ENCODE assay signal across 38 mouse cellular contexts in the genomic region with DNA sequence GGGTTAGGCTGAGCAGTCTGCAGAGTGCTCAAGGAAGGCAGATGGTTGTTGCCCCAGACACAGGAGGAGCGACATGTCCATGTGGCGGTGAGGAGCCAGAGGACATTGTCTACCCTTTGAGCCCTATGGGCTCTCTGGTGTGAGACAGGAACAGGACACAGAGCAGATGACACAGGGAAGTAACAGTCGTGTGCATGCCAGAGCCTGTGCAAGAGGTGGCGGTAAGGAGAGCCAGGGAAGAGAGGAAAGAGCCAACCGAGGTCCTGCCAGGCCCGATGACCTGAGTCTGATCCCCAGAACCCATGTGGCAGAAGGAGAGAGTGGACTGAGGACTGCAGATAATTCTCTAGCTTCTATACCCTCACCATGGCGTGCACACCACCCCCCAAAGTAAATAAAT. TPM values are rescaled to one million over a fixed set of nuclear protein-coding genes. Genes with fewer than 3 reads are reported as not detected.
"Had no signal": no experiment of that assay in that cellular context is flagged by ENCODE, and none has a peak within 500 bp of the region (broad histone marks: within the 10 kb centered on the region; RNA-seq: fewer than 3 reads in every experiment).

No protein-coding gene starts in this region.

- H3K27me3 ChIP-seq: heart, embryonic 12.5 days; hindbrain, embryonic 12.5 days; intestine, embryonic 15.5 days had no signal

- H3K9ac ChIP-seq: heart, embryonic 12.5 days; hindbrain, embryonic 12.5 days; hindbrain, embryonic 14.5 days; intestine, embryonic 15.5 days; limb, embryonic 12.5 days; liver, embryonic 13.5 days; liver, embryonic 15.5 days; liver, postnatal 0 days had no signal

- H3K4me3 ChIP-seq: heart, adult 2 months; heart, embryonic 10.5 days; heart, embryonic 12.5 days; hindbrain, embryonic 10.5 days; hindbrain, embryonic 12.5 days; intestine, embryonic 15.5 days; layer of hippocampus, adult 2 months; left cerebral cortex, adult 2 months; limb, embryonic 10.5 days; limb, embryonic 12.5 days; liver, embryonic 13.5 days; liver, embryonic 15.5 days had no signal

- H3K9me3 ChIP-seq: heart, embryonic 10.5 days; heart, embryonic 12.5 days; hindbrain, embryonic 10.5 days; hindbrain, embryonic 12.5 days; intestine, embryonic 15.5 days; limb, embryonic 10.5 days; liver, embryonic 13.5 days; liver, embryonic 15.5 days had no signal

- H3K27ac ChIP-seq: heart, adult 2 months; heart, embryonic 10.5 days; hindbrain, embryonic 10.5 days; hindbrain, embryonic 12.5 days; hindbrain, embryonic 14.5 days; intestine, embryonic 15.5 days; layer of hippocampus, adult 2 months; left cerebral cortex, adult 2 months; limb, embryonic 10.5 days; limb, embryonic 12.5 days; liver, embryonic 13.5 days; liver, embryonic 15.5 days had no signal

- H3K36me3 ChIP-seq: limb, embryonic 10.5 days; limb, embryonic 12.5 days; liver, embryonic 15.5 days had no signal

- H3K4me2 ChIP-seq: heart, embryonic 12.5 days; hindbrain, embryonic 12.5 days; hindbrain, embryonic 14.5 days; intestine, embryonic 15.5 days; limb, embryonic 12.5 days; liver, embryonic 13.5 days; liver, embryonic 15.5 days had no signal

- H3K4me1 ChIP-seq: limb, embryonic 12.5 days had no signal

- DNase-seq: heart, adult 2 months; heart, postnatal 10 days; heart, postnatal 4 days; kidney, adult 18-20 months; kidney, adult 8-10 months; kidney, postnatal 10 days; kidney, postnatal 25 days; kidney, postnatal 4 days; liver; liver, embryonic 13.5 days; liver, postnatal 0 days; lung, adult 2 months had no signal

- ATAC-seq: hindbrain, embryonic 16.5 days; inflammation-experienced regulatory T-cells, adult 6 months; intestine, embryonic 15.5 days; intestine, postnatal 0 days; liver, postnatal 0 days had no signal

RNA-seq across cellular contexts. Expression of a gene that starts 46.5 kb away (rescaled TPM):
- total RNA-seq: gastrocnemius, adult 8-10 months; gastrocnemius, postnatal 4 days; granulocyte monocyte progenitor cell, adult 5-6 weeks; heart, adult 2 months; heart, postnatal 10 days; heart, postnatal 25 days; heart, postnatal 4 days; layer of hippocampus, adult 2 months; layer of hippocampus, postnatal 10 days; layer of hippocampus, postnatal 25 days had no signal
- polyA plus RNA-seq: heart, embryonic 12.5 days; heart, embryonic 14.5 days; heart, embryonic 16.5 days; hindbrain, embryonic 10.5 days; hindbrain, embryonic 12.5 days; hindbrain, embryonic 14.5 days; hindbrain, embryonic 16.5 days; inflammation-experienced regulatory T-cells, adult 6 months; limb, embryonic 10.5 days; limb, embryonic 12.5 days; limb, embryonic 14.5 days had no signal

RNA-seq across cellular contexts. Expression of a gene that starts 58.5 kb away (rescaled TPM):
- total RNA-seq: gastrocnemius, adult 8-10 months; gastrocnemius, postnatal 4 days; granulocyte monocyte progenitor cell, adult 5-6 weeks; heart, adult 2 months; heart, postnatal 10 days; heart, postnatal 25 days; heart, postnatal 4 days; layer of hippocampus, adult 2 months; layer of hippocampus, postnatal 25 days; left cerebral cortex, postnatal 36 days had no signal
- polyA plus RNA-seq: heart, adult 2 months; heart, embryonic 10.5 days; heart, embryonic 12.5 days; heart, embryonic 14.5 days; heart, embryonic 16.5 days; hindbrain, embryonic 10.5 days; hindbrain, embryonic 12.5 days; hindbrain, embryonic 14.5 days; hindbrain, embryonic 16.5 days; inflammation-experienced regulatory T-cells, adult 6 months; intestine, embryonic 15.5 days; intestine, postnatal 0 days; kidney, embryonic 14.5 days; kidney, embryonic 16.5 days; limb, embryonic 10.5 days; limb, embryonic 12.5 days; limb, embryonic 14.5 days; liver, embryonic 13.5 days; liver, embryonic 15.5 days; liver, postnatal 0 days had no signal
